Mouse (Mus musculus) midbrain, embryonic 12.5 days (tissue): Measurements from ENCODE around the gene 5830411N06Rik. TPM values are rescaled to one million over a fixed set of nuclear protein-coding genes. Genes with fewer than 3 reads are reported as not detected.

ENCODE experiments used
- ATAC-seq: fragments of 200-750 bp; cut with Nextera tagmentation; 2 replicates; pipeline ENCODE4 v1.8.0; 2017; ENCODE audit warnings: low read depth, moderate TSS enrichment, moderate library complexity; ENCODE audit not compliant: low FRiP score
- H3K27ac ChIP-seq: fragments of 300-500 bp; sonication (generic); replicated peaks from 2 replicates; pipeline ENCODE4 v1.5.1; 2016; ENCODE audit warnings: mild to moderate bottlenecking
- H3K27me3 ChIP-seq: fragments of 300-500 bp; sonication (generic); 2 replicates; pipeline ENCODE4 v1.6.1; 2016; ENCODE audit warnings: mild to moderate bottlenecking
- H3K36me3 ChIP-seq: fragments of 300-500 bp; sonication (generic); 2 replicates; pipeline ENCODE4 v1.6.1; 2016
- H3K4me1 ChIP-seq: fragments of 300-500 bp; sonication (generic); 2 replicates; pipeline ENCODE4 v1.6.1; 2016
- H3K4me2 ChIP-seq: fragments of 300-500 bp; sonication (generic); replicated peaks from 2 replicates; pipeline ENCODE4 v1.6.1; 2016; ENCODE audit warnings: mild to moderate bottlenecking, moderate library complexity
- H3K4me3 ChIP-seq: fragments of 300-500 bp; sonication (generic); 2 replicates; pipeline ENCODE4 v1.5.1; 2016; ENCODE audit warnings: mild to moderate bottlenecking
- H3K9ac ChIP-seq: fragments of 300-500 bp; sonication (generic); replicated peaks from 2 replicates; pipeline ENCODE4 v1.6.1; 2016; ENCODE audit warnings: mild to moderate bottlenecking, moderate library complexity
- H3K9me3 ChIP-seq: fragments of 300-500 bp; sonication (generic); 2 replicates; pipeline ENCODE4 v1.6.1; 2016; ENCODE audit warnings: mild to moderate bottlenecking
- WGBS: fragments of 180-500 bp; shearing (Covaris S2); methylation state at CpG from one replicate; pipeline ENCODE4 v1.1.7; 2016; 5-methylcytosine and 5-hydroxymethylcytosine counted together
- polyA plus RNA-seq: library from polyadenylated mRNA; unstranded; fragments of >200 nt; fragmentation: Nextera tagmentation; extraction: Ambion mirVana; gene quantifications from 2 replicates; pipeline ENCODE4 v1.2.1, GENCODE M21; 2016

5830411N06Rik gene
- polyA plus RNA-seq, result not detected in 2 replicates

GRCm38 (mm10) chr7:140247216-140247615 is at the start of gene 5830411N06Rik:
TSS of gene 5830411N06Rik (plus strand) at chr7:140247284.
- WGBS, result 86% methylated on average over 4 of the region's 4 CpGs
- ATAC-seq, result no peak
- no peaks in the 10 kb centered on the region for H3K27me3 ChIP-seq
- no peaks in the 10 kb centered on the region for H3K9me3 ChIP-seq
- H3K4me3 ChIP-seq, result no peak within 1 kb of the TSS
- H3K36me3 ChIP-seq, result no peaks in the 10 kb centered on the region
- no peak within 1 kb of the TSS for H3K9ac ChIP-seq
- H3K4me1 ChIP-seq, result no peaks in the 10 kb centered on the region
- H3K27ac ChIP-seq, result no peak within 1 kb of the TSS
- no peak within 1 kb of the TSS for H3K4me2 ChIP-seq

- 89% methylated on average over 4 of the region's 4 CpGs for WGBS
These were observed 46.0 kb upstream of the 5830411N06Rik start for GRCm38 (mm10) chr7:140201090-140201489.

GRCm38 (mm10) chr7:140205864-140206263 is 41.2 kb upstream of the 5830411N06Rik start, which contains the start of gene Olfr524:
TSS of gene Olfr524 (minus strand) at chr7:140205964.
- ATAC-seq, result no peak
- H3K4me3 ChIP-seq, result no peak within 1 kb of the TSS
- H3K9ac ChIP-seq, result no peak within 1 kb of the TSS
- H3K9me3 ChIP-seq, result no peaks in the 10 kb centered on the region
- H3K4me2 ChIP-seq, result no peak within 1 kb of the TSS
- no peak within 1 kb of the TSS for H3K27ac ChIP-seq
- no peaks in the 10 kb centered on the region for H3K4me1 ChIP-seq
- no peaks in the 10 kb centered on the region for H3K36me3 ChIP-seq
- no peaks in the 10 kb centered on the region for H3K27me3 ChIP-seq

More at GRCm38 (mm10) chr7:140201090-140201489, 46.0 kb upstream of the 5830411N06Rik start:
- Histone ChIP-seq H3K9ac (no peak overlapping the region), H3K27ac (no peak overlapping the region), H3K4me3 (no peak overlapping the region), H3K4me1 (no peaks in the 10 kb centered on the region), H3K4me2 (no peak overlapping the region), H3K27me3 (no peaks in the 10 kb centered on the region), H3K9me3 (no peaks in the 10 kb centered on the region), H3K36me3 (no peaks in the 10 kb centered on the region)
- no peak for ATAC-seq

- ATAC-seq, result no peak
- Histone ChIP-seq H3K27me3 (no peaks in the 10 kb centered on the region), H3K9me3 (no peaks in the 10 kb centered on the region), H3K9ac (no peak overlapping the region), H3K36me3 (no peaks in the 10 kb centered on the region), H3K4me1 (no peaks in the 10 kb centered on the region), H3K4me2 (no peak overlapping the region), H3K4me3 (no peak overlapping the region), H3K27ac (no peak overlapping the region)
- WGBS, result 81% methylated on average over 3 of the region's 3 CpGs
These were observed 40.2 kb upstream of the 5830411N06Rik start for GRCm38 (mm10) chr7:140206904-140207303.

GRCm38 (mm10) chr7:140208153-140208552 is 38.9 kb upstream of the 5830411N06Rik start:
- Histone ChIP-seq H3K4me1 (no peaks in the 10 kb centered on the region), H3K27ac (no peak overlapping the region), H3K36me3 (no peaks in the 10 kb centered on the region), H3K9me3 (no peaks in the 10 kb centered on the region), H3K27me3 (no peaks in the 10 kb centered on the region), H3K9ac (no peak overlapping the region), H3K4me3 (no peak overlapping the region), H3K4me2 (no peak overlapping the region)
- 75% methylated on average over 8 of the region's 8 CpGs for WGBS
- no peak for ATAC-seq

GRCm38 (mm10) chr7:140208677-140209076 is 38.4 kb upstream of the 5830411N06Rik start:
- Histone ChIP-seq H3K4me3 (no peak overlapping the region), H3K36me3 (no peaks in the 10 kb centered on the region), H3K27ac (no peak overlapping the region), H3K4me1 (no peaks in the 10 kb centered on the region), H3K27me3 (no peaks in the 10 kb centered on the region), H3K9ac (no peak overlapping the region), H3K9me3 (no peaks in the 10 kb centered on the region), H3K4me2 (no peak overlapping the region)
- 85% methylated on average over 3 of the region's 3 CpGs for WGBS
- ATAC-seq, result no peak

GRCm38 (mm10) chr7:140213841-140214240 is 33.2 kb upstream of the 5830411N06Rik start:
- Histone ChIP-seq H3K9ac (no peak overlapping the region), H3K4me2 (no peak overlapping the region), H3K9me3 (no peaks in the 10 kb centered on the region), H3K27ac (no peak overlapping the region), H3K36me3 (no peaks in the 10 kb centered on the region), H3K27me3 (no peaks in the 10 kb centered on the region), H3K4me3 (no peak overlapping the region), H3K4me1 (no peaks in the 10 kb centered on the region)
- no peak for ATAC-seq
- WGBS, result 87% methylated on average over 5 of the region's 5 CpGs

- 89% methylated on average over 2 of the region's 2 CpGs for WGBS
- no peaks in the 10 kb centered on the region for H3K27me3 ChIP-seq
- no peak within 1 kb of the TSS for H3K4me3 ChIP-seq
- no peak within 1 kb of the TSS for H3K9ac ChIP-seq
- no peak within 1 kb of the TSS for H3K4me2 ChIP-seq
- ATAC-seq, result no peak
- no peaks in the 10 kb centered on the region for H3K9me3 ChIP-seq
- H3K27ac ChIP-seq, result no peak within 1 kb of the TSS
- H3K36me3 ChIP-seq, result no peaks in the 10 kb centered on the region
- no peaks in the 10 kb centered on the region for H3K4me1 ChIP-seq
These were observed 29.1 kb upstream of the 5830411N06Rik start, which contains the start of gene Cd163l1 for GRCm38 (mm10) chr7:140217967-140218366. TSS of gene Cd163l1 (plus strand) at chr7:140218267.

- no peak for ATAC-seq
- WGBS, result 29% methylated on average over 1 of the region's 1 CpGs
- H3K4me1 ChIP-seq, result no peaks in the 10 kb centered on the region
- no peak overlapping the region for H3K27ac ChIP-seq
- no peak overlapping the region for H3K4me2 ChIP-seq
- no peak overlapping the region for H3K4me3 ChIP-seq
- H3K27me3 ChIP-seq, result no peaks in the 10 kb centered on the region
- H3K9me3 ChIP-seq, result no peaks in the 10 kb centered on the region
- no peaks in the 10 kb centered on the region for H3K36me3 ChIP-seq
- no peak overlapping the region for H3K9ac ChIP-seq
These were observed 27.8 kb upstream of the 5830411N06Rik start for GRCm38 (mm10) chr7:140219268-140219667.

- Histone ChIP-seq H3K4me3 (no peak overlapping the region), H3K36me3 (no peaks in the 10 kb centered on the region), H3K27me3 (no peaks in the 10 kb centered on the region), H3K9ac (no peak overlapping the region), H3K4me2 (no peak overlapping the region), H3K9me3 (no peaks in the 10 kb centered on the region), H3K4me1 (no peaks in the 10 kb centered on the region), H3K27ac (no peak overlapping the region)
- no peak for ATAC-seq
- WGBS, result 84% methylated on average over 4 of the region's 4 CpGs
These were observed 26.7 kb upstream of the 5830411N06Rik start for GRCm38 (mm10) chr7:140220375-140220774.

GRCm38 (mm10) chr7:140224209-140224608 is 22.9 kb upstream of the 5830411N06Rik start:
- no peaks in the 10 kb centered on the region for H3K4me1 ChIP-seq
- no peak overlapping the region for H3K9ac ChIP-seq
- 84% methylated on average over 13 of the region's 13 CpGs for whole genome bisulfite sequencing
- H3K9me3 ChIP-seq, result no peaks in the 10 kb centered on the region
- H3K36me3 ChIP-seq, result no peaks in the 10 kb centered on the region
- no peak for ATAC-seq
- H3K4me3 ChIP-seq, result no peak overlapping the region
- H3K27ac ChIP-seq, result no peak overlapping the region
- no peak overlapping the region for H3K4me2 ChIP-seq
- H3K27me3 ChIP-seq, result no peaks in the 10 kb centered on the region

GRCm38 (mm10) chr7:140228476-140228875 is 18.6 kb upstream of the 5830411N06Rik start:
- Histone ChIP-seq H3K4me2 (no peak overlapping the region), H3K36me3 (no peaks in the 10 kb centered on the region), H3K9me3 (no peaks in the 10 kb centered on the region), H3K9ac (no peak overlapping the region), H3K4me1 (no peaks in the 10 kb centered on the region), H3K4me3 (no peak overlapping the region), H3K27me3 (no peaks in the 10 kb centered on the region), H3K27ac (no peak overlapping the region)
- ATAC-seq, result no peak
- 84% methylated on average over 13 of the region's 13 CpGs for WGBS

GRCm38 (mm10) chr7:140231026-140231425 is 16.1 kb upstream of the 5830411N06Rik start:
- 70% methylated on average over 2 of the region's 2 CpGs for WGBS
- no peak overlapping the region for H3K4me2 ChIP-seq
- no peak overlapping the region for H3K27ac ChIP-seq
- H3K9ac ChIP-seq, result no peak overlapping the region
- no peaks in the 10 kb centered on the region for H3K9me3 ChIP-seq
- H3K27me3 ChIP-seq, result no peaks in the 10 kb centered on the region
- no peaks in the 10 kb centered on the region for H3K4me1 ChIP-seq
- no peak overlapping the region for H3K4me3 ChIP-seq
- no peak for ATAC-seq
- no peaks in the 10 kb centered on the region for H3K36me3 ChIP-seq
